Mouse (Mus musculus): ENCODE data around the gene Prrx2.

- TF ChIP-seq FLI1 (IDR thresholded peaks at IDR 0.05; ENCODE audit: low read length) (no peak), GATA1 (IDR thresholded peaks at IDR 0.05; ENCODE audit: borderline replicate concordance, low read length) (no peak)
These were observed 68.3 kb downstream of the Prrx2 start for GRCm38 (mm10) chr2:30902726-30903722.

Measured in megakaryocyte, embryonic 14.5 days (primary cell).